Mouse (Mus musculus) bone marrow, adult 2 months (tissue): ENCODE results near the gene Rbm33. TPM values are rescaled to one million over a fixed set of nuclear protein-coding genes. Genes with fewer than 3 reads are reported as not detected.

Experiments used
- H3K27ac ChIP-seq: fragments of 200-500 bp; 2 replicates; pipeline ENCODE4 v1.5.1; 2012; ENCODE audit warnings: low read depth, mild to moderate bottlenecking, control low read depth, inconsistent platforms, low read length; ENCODE audit not compliant: control insufficient read depth, poor library complexity, insufficient read depth
- H3K4me1 ChIP-seq: fragments of 200-500 bp; 2 replicates; pipeline ENCODE4 v1.6.1; 2011; ENCODE audit warnings: low read length; ENCODE audit not compliant: control insufficient read depth, insufficient read depth
- H3K4me3 ChIP-seq: fragments of 200-500 bp; replicated peaks from 2 replicates; pipeline ENCODE3; 2011; ENCODE audit warnings: mild to moderate bottlenecking, low read depth, low read length, control low read depth; ENCODE audit not compliant: control insufficient read depth
- CTCF ChIP-seq: fragments of 200-500 bp; IDR thresholded peaks from 2 replicates; pipeline ENCODE4 v1.5.1; 2011; ENCODE audit warnings: low read length, control low read depth; ENCODE audit not compliant: control insufficient read depth, insufficient read depth
- POLR2A ChIP-seq: fragments of 200-500 bp; IDR thresholded peaks from 2 replicates; pipeline ENCODE4 v1.6.1; 2011; ENCODE audit warnings: low read depth, mild to moderate bottlenecking, control low read depth, low read length, borderline replicate concordance; ENCODE audit not compliant: control insufficient read depth
- WGBS: fragments of 180-500 bp; shearing (Covaris S2); methylation state at CpG from one replicate; pipeline ENCODE4 v1.1.7; 2018; 5-methylcytosine and 5-hydroxymethylcytosine counted together
- polyA plus RNA-seq: library from polyadenylated mRNA; stranded (reverse); fragments of >200 nt; gene quantifications from 2 replicates; pipeline ENCODE4 v1.2.4, GENCODE M21; 2011; ENCODE audit warnings: low replicate concordance; ENCODE audit not compliant: missing spikeins, insufficient read depth, insufficient read length

Gene Rbm33
- 27.9 and 36.3 TPM in 2 replicates for polyA plus RNA-seq

- peak; percentile 94 for TF ChIP-seq POLR2A
- TF ChIP-seq CTCF: no peak
- Histone ChIP-seq H3K4me1 (peaks cover 2% of the 10 kb centered on the region; the same call in 1 of the 2 replicates), H3K27ac (peak within 1 kb of the TSS; percentile 100), H3K4me3 (peak within 1 kb of the TSS; percentile 75)
- WGBS: under 1% methylated on average over 76 of the region's 76 CpGs
Observed at GRCm38 (mm10) chr5:28316722-28317245, at the start of gene Rbm33. Gene Rbm33, plus strand, starts transcription at chr5:28317121.

- Histone ChIP-seq H3K27ac (no peak overlapping the region), H3K4me1 (peaks cover 11% of the 10 kb centered on the region; the same call in 1 of the 2 replicates), H3K4me3 (no peak overlapping the region)
- 48% methylated on average over 2 of the region's 2 CpGs for WGBS
- TF ChIP-seq CTCF (no peak), POLR2A (no peak)
Observed at GRCm38 (mm10) chr5:28267576-28267975, 49.3 kb upstream of the Rbm33 start.

- peaks cover 11% of the 10 kb centered on the region; the same call in 1 of the 2 replicates for H3K4me1 ChIP-seq
- TF ChIP-seq CTCF (no peak), POLR2A (no peak)
- H3K27ac ChIP-seq: peak overlapping the region; percentile 91
- WGBS: 7% methylated on average over 6 of the region's 6 CpGs
- peak overlapping the region; percentile 46 for H3K4me3 ChIP-seq
Observed at GRCm38 (mm10) chr5:28269469-28269991, 47.4 kb upstream of the Rbm33 start.

- 77% methylated on average over 2 of the region's 2 CpGs for WGBS
- Histone ChIP-seq H3K4me3 (no peak overlapping the region), H3K4me1 (peaks cover 12% of the 10 kb centered on the region; the same call in 1 of the 2 replicates), H3K27ac (no peak overlapping the region)
- TF ChIP-seq CTCF (no peak), POLR2A (no peak)
Observed at GRCm38 (mm10) chr5:28272836-28273235, 44.1 kb upstream of the Rbm33 start.

- Histone ChIP-seq H3K27ac (no peak overlapping the region), H3K4me3 (no peak overlapping the region), H3K4me1 (peaks cover 1% of the 10 kb centered on the region; the same call in 1 of the 2 replicates)
- WGBS: 73% methylated on average over 2 of the region's 2 CpGs
- TF ChIP-seq CTCF: no peak
- no peak for TF ChIP-seq POLR2A
Observed at GRCm38 (mm10) chr5:28277279-28277678, 39.6 kb upstream of the Rbm33 start.

- no peak for TF ChIP-seq CTCF
- TF ChIP-seq POLR2A: no peak
- Histone ChIP-seq H3K27ac (no peak overlapping the region), H3K4me3 (no peak overlapping the region), H3K4me1 (no peaks in the 10 kb centered on the region; the same call in 1 of the 2 replicates)
- 62% methylated on average over 3 of the region's 3 CpGs for WGBS
Observed at GRCm38 (mm10) chr5:28289111-28289510, 27.8 kb upstream of the Rbm33 start.

- Histone ChIP-seq H3K4me3 (no peak overlapping the region), H3K4me1 (no peaks in the 10 kb centered on the region; the same call in 1 of the 2 replicates), H3K27ac (no peak overlapping the region)
- no peak for TF ChIP-seq CTCF
- TF ChIP-seq POLR2A: no peak
- 36% methylated on average over 1 of the region's 1 CpGs for WGBS
Observed at GRCm38 (mm10) chr5:28290630-28291029, 26.3 kb upstream of the Rbm33 start.

- Histone ChIP-seq H3K27ac (no peak overlapping the region; the same call in 1 of the 2 replicates), H3K4me1 (no peaks in the 10 kb centered on the region; the same call in 1 of the 2 replicates), H3K4me3 (no peak overlapping the region)
- 63% methylated on average over 5 of the region's 5 CpGs for WGBS
- TF ChIP-seq POLR2A: no peak
- no peak for TF ChIP-seq CTCF
Observed at GRCm38 (mm10) chr5:28291118-28291850, 25.6 kb upstream of the Rbm33 start.
